Mouse (Mus musculus) thymus, postnatal 25 days (tissue): ENCODE results near the gene Krtap4-9.
"Not testable (repeated sequence)": the region's sequence is repeated elsewhere in the genome, so short reads cannot be mapped to it uniquely, and the experiment has no call there.

Experiments used
- DNase-seq: peaks from one replicate; pipeline ENCODE4 v3.0.0; 2022

The Krtap4-9 gene

DNA sequence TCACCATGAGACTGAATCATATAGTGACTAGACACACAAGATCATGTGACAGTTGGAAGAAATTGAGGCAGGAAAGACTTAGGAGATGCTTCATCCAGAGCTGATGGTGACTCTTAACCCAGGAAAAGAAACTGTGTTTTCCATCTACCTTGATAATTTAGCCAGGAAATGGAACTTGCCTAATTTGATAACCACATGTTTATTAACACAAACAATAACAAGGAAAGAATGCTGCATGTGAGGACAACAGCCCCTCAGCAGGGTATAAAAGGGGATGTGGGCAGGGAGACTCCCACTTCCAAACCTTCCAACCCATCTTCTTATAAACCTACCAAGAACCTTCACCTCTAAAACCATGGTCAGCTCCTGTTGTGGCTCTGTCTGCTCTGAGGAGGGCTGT lies at the start of gene Krtap4-9:
TSS of gene Krtap4-9 (plus strand) at position 301 of the 400 bp plus-strand sequence.
- DNase-seq, result not testable (repeated sequence)

DNA sequence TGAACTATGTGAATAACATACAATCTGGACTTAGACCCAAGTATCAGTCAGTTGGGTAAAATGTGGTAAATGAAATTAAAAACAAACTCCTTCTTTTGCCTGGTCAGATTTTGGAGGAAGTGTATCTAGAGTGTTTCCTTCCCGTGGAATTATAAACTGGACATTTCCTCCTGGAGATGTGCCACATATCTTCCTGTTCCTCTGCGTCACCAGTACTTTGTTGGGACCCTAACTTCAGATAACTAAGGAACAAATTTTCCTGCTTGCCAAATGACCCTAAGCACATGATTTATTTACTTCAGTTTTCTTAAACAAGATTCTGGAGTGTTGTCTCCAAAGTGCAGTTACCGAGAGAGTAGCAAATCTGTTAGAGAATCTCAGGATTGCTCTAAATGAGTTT lies 41.0 kb upstream of the Krtap4-9 start:
- no peak for DNase-seq

DNA sequence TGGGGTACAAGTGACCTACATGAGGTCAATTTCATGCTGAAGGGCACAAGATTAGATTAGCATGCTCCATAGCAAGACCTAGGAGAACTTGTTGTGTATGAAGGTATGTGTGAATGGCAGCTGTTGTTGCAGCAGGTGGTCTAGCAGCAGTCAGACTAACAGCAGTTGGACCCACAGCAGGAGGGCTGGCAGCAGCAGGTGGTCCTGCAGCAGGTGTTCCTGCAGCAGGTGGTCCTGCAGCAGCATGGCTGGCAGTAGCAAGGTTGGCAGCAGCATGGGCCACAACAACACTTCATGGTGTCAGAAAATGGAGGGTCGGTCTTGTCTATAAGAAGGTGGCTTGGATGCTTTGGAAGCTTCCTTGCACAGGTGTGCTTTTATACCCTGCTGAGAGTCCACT lies 26.1 kb upstream of the Krtap4-9 start:
- no peak for DNase-seq

DNA sequence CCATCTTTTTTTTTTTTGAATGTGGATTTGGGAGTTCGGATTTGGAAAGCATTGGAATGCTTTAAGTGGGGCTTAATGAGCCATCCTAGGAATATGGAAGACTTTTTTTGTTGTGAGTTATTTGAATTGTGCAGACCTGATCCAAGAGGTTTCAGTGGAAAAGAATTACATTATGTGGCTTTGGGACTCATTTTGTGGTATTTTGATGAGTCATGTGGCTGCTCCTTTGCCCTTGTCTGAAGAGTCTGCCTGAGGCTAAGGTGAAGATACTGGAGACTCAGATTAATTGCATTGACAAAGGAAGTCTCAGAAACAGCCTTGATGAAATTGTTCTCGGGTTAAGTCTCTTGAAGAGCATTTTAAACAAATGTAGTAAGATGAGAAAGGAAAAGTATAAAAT lies 16.6 kb upstream of the Krtap4-9 start:
- DNase-seq, result no peak

GRCm38 (mm10) chr11:99772813-99773212 lies 12.2 kb upstream of the Krtap4-9 start, which contains the start of gene Gm11595:
Gm11595 (minus strand) TSS chr11:99772913.
- not testable (repeated sequence) for DNase-seq

GRCm38 (mm10) chr11:99778401-99778800 lies 6.6 kb upstream of the Krtap4-9 start:
- no peak for DNase-seq

- no peak for DNase-seq
Observed at GRCm38 (mm10) chr11:99780604-99781003, 4.4 kb upstream of the Krtap4-9 start, which contains the start of gene Krtap4-8. Krtap4-8 (minus strand) TSS chr11:99780704.

DNA sequence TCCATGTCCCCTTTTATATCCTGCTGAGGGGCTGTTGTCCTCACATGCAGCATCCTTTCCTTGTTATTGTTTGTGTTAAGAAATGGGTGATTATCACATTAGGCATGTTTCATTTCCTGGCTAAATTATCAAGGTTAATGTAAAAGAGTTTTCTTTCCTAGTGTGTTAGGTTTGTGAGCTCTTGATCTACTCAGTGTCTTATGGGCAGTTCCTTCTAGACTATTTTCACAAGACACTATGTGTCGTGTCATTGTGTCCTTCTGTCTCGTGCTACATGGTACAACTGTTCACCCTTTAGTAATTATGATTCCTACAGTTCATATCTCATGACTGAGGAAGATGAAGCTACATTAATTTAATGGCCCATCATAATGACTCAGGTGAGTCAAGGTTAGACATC lies 8.4 kb downstream of the Krtap4-9 start, which contains the start of gene Gm11596:
TSS of gene Gm11596 (minus strand) at position 101 of the 400 bp plus-strand sequence.
- no peak for DNase-seq

DNA sequence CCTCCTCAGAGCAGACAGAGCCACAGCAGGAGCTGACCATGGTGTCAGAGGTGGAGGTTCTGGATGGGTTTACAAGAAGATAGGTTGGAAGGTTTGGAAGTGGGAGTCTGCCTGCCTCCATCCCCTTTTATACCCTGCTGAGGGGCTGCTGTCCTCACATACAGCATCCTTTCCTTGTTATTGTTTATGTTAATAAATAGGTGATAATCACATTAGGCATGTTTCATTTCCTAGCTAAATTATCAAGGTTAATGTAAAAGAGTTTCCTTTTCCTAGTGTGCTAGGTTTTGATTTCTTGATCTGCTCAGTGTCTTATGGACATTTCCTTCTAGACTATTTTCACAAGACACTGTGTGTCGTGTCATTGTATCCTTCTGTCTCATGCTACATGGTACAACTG lies 13.8 kb downstream of the Krtap4-9 start, which contains the start of gene Gm11569:
TSS of gene Gm11569 (minus strand) at position 101 of the 400 bp plus-strand sequence.
- DNase-seq, result not testable (repeated sequence)

DNA sequence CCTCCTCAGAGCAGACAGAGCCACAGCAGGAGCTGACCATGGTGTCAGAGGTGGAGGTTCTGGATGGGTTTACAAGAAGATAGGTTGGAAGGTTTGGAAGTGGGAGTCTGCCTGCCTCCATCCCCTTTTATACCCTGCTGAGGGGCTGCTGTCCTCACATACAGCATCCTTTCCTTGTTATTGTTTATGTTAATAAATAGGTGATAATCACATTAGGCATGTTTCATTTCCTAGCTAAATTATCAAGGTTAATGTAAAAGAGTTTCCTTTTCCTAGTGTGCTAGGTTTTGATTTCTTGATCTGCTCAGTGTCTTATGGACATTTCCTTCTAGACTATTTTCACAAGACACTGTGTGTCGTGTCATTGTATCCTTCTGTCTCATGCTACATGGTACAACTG lies 19.3 kb downstream of the Krtap4-9 start, which contains the start of gene Gm11554:
TSS of gene Gm11554 (minus strand) at position 101 of the 400 bp plus-strand sequence.
- not testable (repeated sequence) for DNase-seq

DNA sequence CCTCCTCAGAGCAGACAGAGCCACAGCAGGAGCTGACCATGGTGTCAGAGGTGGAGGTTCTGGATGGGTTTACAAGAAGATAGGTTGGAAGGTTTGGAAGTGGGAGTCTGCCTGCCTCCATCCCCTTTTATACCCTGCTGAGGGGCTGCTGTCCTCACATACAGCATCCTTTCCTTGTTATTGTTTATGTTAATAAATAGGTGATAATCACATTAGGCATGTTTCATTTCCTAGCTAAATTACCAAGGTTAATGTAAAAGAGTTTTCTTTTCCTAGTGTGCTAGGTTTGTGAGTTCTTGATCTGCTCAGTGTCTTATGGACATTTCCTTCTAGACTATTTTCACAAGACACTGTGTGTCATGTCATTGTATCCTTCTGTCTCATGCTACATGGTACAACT lies 24.8 kb downstream of the Krtap4-9 start, which contains the start of gene Krtap4-13:
TSS of gene Krtap4-13 (minus strand) at position 101 of the 400 bp plus-strand sequence.
- not testable (repeated sequence) for DNase-seq

DNA sequence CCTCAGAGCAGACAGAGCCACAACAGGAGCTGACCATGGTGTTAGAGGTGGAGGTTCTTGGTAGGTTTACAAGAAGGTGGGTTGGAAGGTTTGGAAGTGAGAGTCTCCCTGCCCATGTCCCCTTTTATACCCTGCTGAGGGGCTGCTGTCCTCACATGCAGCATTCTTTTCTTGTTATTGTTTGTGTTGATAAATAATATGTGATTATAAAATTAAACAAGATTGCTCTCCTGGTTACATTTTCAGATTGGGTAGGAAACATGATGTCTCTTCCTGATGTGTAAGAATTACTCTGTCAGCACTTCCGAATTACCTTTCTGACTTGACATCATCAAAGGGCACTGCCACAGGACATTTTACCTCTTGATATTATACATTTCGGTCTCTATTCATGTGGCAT lies 30.6 kb downstream of the Krtap4-9 start, which contains the start of gene Gm11564:
TSS of gene Gm11564 (minus strand) at position 101 of the 400 bp plus-strand sequence.
- DNase-seq, result not testable (repeated sequence)
